Mouse (Mus musculus) neural tube, embryonic 14.5 days (tissue): Measurements from ENCODE around the gene Akt1s1. TPM values are rescaled to one million over a fixed set of nuclear protein-coding genes. Genes with fewer than 3 reads are reported as not detected.
"Not testable (repeated sequence)": the region's sequence is repeated elsewhere in the genome, so short reads cannot be mapped to it uniquely, and the experiment has no call there.

Source experiments
- ATAC-seq: fragments of 200-750 bp; cut with Nextera tagmentation; 2 replicates; pipeline ENCODE4 v1.8.0; 2017; ENCODE audit warnings: low read depth, mild to moderate bottlenecking, moderate TSS enrichment, moderate library complexity
- H3K27ac ChIP-seq: fragments of 300-500 bp; sonication (generic); 2 replicates; pipeline ENCODE4 v1.5.1; 2014; ENCODE audit warnings: low read depth, mild to moderate bottlenecking, control low read depth, low read length, moderate library complexity, mixed read lengths
- H3K27me3 ChIP-seq: fragments of 300-500 bp; sonication (generic); 2 replicates; pipeline ENCODE4 v1.6.1; 2014; ENCODE audit warnings: low read length; ENCODE audit not compliant: control insufficient read depth, insufficient read depth
- H3K36me3 ChIP-seq: fragments of 300-500 bp; sonication (generic); 2 replicates; pipeline ENCODE4 v1.6.1; 2014; ENCODE audit warnings: low read length, mixed read lengths; ENCODE audit not compliant: control insufficient read depth, insufficient read depth
- H3K4me1 ChIP-seq: fragments of 300-500 bp; sonication (generic); 2 replicates; pipeline ENCODE4 v1.6.1; 2014; ENCODE audit warnings: low read length; ENCODE audit not compliant: control insufficient read depth, insufficient read depth
- H3K4me2 ChIP-seq: fragments of 300-500 bp; sonication (generic); 2 replicates; pipeline ENCODE4 v1.6.1; 2014; ENCODE audit warnings: mild to moderate bottlenecking, low read depth, low read length, control low read depth
- H3K4me3 ChIP-seq: fragments of 300-500 bp; sonication (generic); 2 replicates; pipeline ENCODE4 v1.5.1; 2014; ENCODE audit warnings: low read depth, low read length, control low read depth, mixed read lengths
- H3K9ac ChIP-seq: fragments of 300-500 bp; sonication (generic); replicated peaks from 2 replicates; pipeline ENCODE4 v1.6.1; 2014; ENCODE audit warnings: low read depth, mild to moderate bottlenecking, control low read depth, low read length, mixed read lengths
- H3K9me3 ChIP-seq: fragments of 300-500 bp; sonication (generic); 2 replicates; pipeline ENCODE4 v1.6.1; 2016; ENCODE audit warnings: low read length; ENCODE audit not compliant: control insufficient read depth
- WGBS: fragments of 180-500 bp; shearing (Covaris S2); extraction: QIAGEN DNeasy Blood & Tissue Kit; methylation state at CpG from one replicate; pipeline ENCODE4 v1.1.7; 2014; 5-methylcytosine and 5-hydroxymethylcytosine counted together
- polyA plus RNA-seq: library from polyadenylated mRNA; unstranded; fragments of >200 nt; fragmentation: Nextera tagmentation; extraction: Ambion mirVana; gene quantifications from 2 replicates; pipeline ENCODE4 v1.2.1, GENCODE M21; 2014

The Akt1s1 gene
- polyA plus RNA-seq, 1 experiment from 2014 or later, result 36.4 TPM

GRCm38 (mm10) chr7:44868919-44869696, 20.3 kb downstream of the Akt1s1 start:
- H3K27ac ChIP-seq, result peak overlapping the region; percentile 100
- H3K4me2 ChIP-seq, result peak overlapping the region; percentile 100
- under 1% methylated on average over 58 of the region's 108 CpGs for WGBS
- peaks cover 37% of the 10 kb centered on the region for H3K4me1 ChIP-seq
- no peaks in the 10 kb centered on the region for H3K9me3 ChIP-seq
- peak overlapping the region; percentile 99 for H3K9ac ChIP-seq
- ATAC-seq, result peak; percentile 15
- peaks cover 2% of the 10 kb centered on the region; the same call in 1 of the 2 replicates for H3K27me3 ChIP-seq
- H3K4me3 ChIP-seq, result peak overlapping the region; percentile 98
- H3K36me3 ChIP-seq, result peaks cover 18% of the 10 kb centered on the region

DNA sequence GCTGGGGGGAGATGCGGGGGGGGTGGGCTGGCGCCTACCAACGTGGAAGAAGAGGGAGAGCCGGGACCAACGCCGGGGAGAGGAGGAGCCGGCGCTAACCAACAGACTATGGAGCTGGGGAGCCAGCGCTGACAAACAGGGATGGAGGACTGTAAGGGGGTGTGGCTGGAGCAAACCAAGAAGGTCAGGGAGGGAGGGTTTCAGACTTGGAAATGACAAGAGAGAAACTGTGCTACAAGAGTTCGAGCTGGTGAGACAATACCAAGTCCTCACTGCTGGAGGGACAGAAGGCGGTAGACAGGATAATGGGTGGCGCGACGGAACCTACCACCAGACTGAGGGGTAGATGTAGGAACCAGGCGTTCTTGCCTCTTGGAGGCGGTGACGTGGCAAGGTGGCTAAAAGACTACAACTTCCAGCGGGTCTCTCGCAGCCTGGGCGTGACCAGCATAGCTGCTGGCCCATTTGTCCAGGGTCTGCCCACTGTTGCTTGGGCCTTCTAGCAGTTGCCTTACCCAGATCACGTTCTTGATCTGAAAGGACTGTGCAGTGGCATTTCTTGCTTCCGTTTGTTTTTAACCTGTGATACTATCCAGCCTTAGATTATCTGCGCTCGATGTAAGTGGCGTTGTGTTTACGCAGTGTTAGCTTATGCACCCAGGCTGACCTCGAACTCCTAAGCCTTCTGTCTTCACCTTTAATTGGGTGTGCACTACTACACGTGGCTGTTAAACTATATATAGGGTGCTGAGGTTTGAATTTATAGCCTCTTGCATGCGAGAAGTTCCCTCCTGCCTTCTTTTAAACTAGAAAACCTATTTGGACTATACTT, 21.1 kb downstream of the Akt1s1 start, which contains the start of gene Ptov1:
Gene Ptov1 (minus strand): TSS at position 92 of the 832 bp plus-strand sequence.
- peaks cover 37% of the 10 kb centered on the region for H3K4me1 ChIP-seq
- peak; percentile 94 for ATAC-seq
- peak within 1 kb of the TSS; percentile 98 for H3K4me3 ChIP-seq
- H3K9ac ChIP-seq, result peak within 1 kb of the TSS; percentile 99
- H3K27me3 ChIP-seq, result peaks cover 2% of the 10 kb centered on the region; the same call in 1 of the 2 replicates
- no peaks in the 10 kb centered on the region for H3K9me3 ChIP-seq
- H3K27ac ChIP-seq, result peak within 1 kb of the TSS; percentile 100
- WGBS, result 10% methylated on average over 29 of the region's 29 CpGs
- peak within 1 kb of the TSS; percentile 100 for H3K4me2 ChIP-seq
- H3K36me3 ChIP-seq, result peaks cover 10% of the 10 kb centered on the region; the same call in 1 of the 2 replicates

GRCm38 (mm10) chr7:44870614-44871013, 21.8 kb downstream of the Akt1s1 start:
- Histone ChIP-seq H3K36me3 (peaks cover 5% of the 10 kb centered on the region; the same call in 1 of the 2 replicates), H3K4me2 (peak overlapping the region; percentile 100)
- no peak for ATAC-seq

GRCm38 (mm10) chr7:44871181-44871580, 22.4 kb downstream of the Akt1s1 start:
- no peak overlapping the region for H3K9ac ChIP-seq
- peaks cover 2% of the 10 kb centered on the region; the same call in 1 of the 2 replicates for H3K27me3 ChIP-seq
- 0 out of 2 replicates have a peak, but pooled peaks cover 5% of the 10 kb centered on the region for H3K36me3 ChIP-seq
- no peak overlapping the region for H3K27ac ChIP-seq
- no peak overlapping the region for H3K4me3 ChIP-seq
- no peaks in the 10 kb centered on the region for H3K9me3 ChIP-seq
- H3K4me2 ChIP-seq, result no peak overlapping the region
- 33% methylated on average over 1 of the region's 1 CpGs for WGBS
- no peak for ATAC-seq
- H3K4me1 ChIP-seq, result peaks cover 30% of the 10 kb centered on the region

More at GRCm38 (mm10) chr7:44870614-44871013, 21.8 kb downstream of the Akt1s1 start:
- 83% methylated on average over 6 of the region's 6 CpGs for WGBS
- Histone ChIP-seq H3K4me3 (peak overlapping the region; percentile 98), H3K4me1 (peaks cover 35% of the 10 kb centered on the region), H3K27me3 (peaks cover 2% of the 10 kb centered on the region; the same call in 1 of the 2 replicates), H3K9me3 (no peaks in the 10 kb centered on the region), H3K9ac (peak overlapping the region; percentile 35; the same call in 1 of the 2 replicates), H3K27ac (peak overlapping the region; percentile 100)

GRCm38 (mm10) chr7:44871774-44872173, 23.0 kb downstream of the Akt1s1 start:
- H3K9ac ChIP-seq, H3K9me3 ChIP-seq, H3K27ac ChIP-seq, H3K36me3 ChIP-seq, H3K4me2 ChIP-seq, ATAC-seq, H3K4me3 ChIP-seq, H3K27me3 ChIP-seq: not testable (repeated sequence)
- 88% methylated on average over 2 of the region's 2 CpGs for WGBS
- peaks cover 24% of the 10 kb centered on the region for H3K4me1 ChIP-seq

DNA sequence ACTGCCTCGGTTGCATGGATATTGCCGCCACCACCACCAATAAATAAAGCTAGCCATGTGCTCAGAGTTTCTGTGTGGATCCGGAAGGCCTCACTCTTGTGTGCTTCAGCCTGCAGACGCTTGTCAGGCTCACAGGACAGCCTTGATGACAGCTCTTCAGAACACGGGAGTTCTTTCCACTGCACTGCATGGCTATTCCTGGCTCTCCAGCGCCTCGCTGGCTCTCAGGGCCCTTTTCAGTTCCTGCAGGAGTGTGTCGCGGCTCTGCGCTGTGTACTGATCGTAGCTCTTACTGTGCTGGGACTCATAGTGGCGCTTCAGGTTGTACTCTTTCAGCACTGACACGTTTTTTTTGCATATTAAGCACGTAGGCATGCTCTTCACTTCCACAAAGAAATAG, 29.0 kb downstream of the Akt1s1 start:
- Histone ChIP-seq H3K4me1 (no peaks in the 10 kb centered on the region), H3K9me3 (no peaks in the 10 kb centered on the region), H3K36me3 (peaks cover 61% of the 10 kb centered on the region), H3K27me3 (no peaks in the 10 kb centered on the region), H3K4me3 (no peak overlapping the region), H3K9ac (no peak overlapping the region), H3K27ac (no peak overlapping the region), H3K4me2 (no peak overlapping the region)
- WGBS, result 90% methylated on average over 14 of the region's 14 CpGs
- ATAC-seq, result no peak

DNA sequence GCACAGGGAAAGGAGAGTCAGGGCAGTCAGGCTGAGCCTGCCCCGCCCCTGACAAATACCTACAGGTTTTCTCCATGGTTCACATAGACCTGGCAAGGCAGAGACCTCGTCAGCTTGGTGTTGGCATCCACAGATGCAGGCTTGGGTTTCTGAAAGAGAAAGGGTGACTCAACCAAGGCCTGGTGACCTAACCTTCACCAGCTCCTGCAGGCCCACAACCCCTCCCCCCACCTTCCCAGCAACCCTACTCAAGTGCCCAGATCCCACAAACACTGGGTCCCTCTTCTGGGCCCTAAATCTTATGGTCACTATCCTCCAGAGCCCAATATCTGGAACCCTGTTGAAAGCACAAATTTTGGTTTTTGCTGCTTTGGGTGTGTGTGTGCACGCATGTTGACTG, 34.2 kb downstream of the Akt1s1 start:
- Histone ChIP-seq H3K27ac (no peak overlapping the region), H3K4me3 (no peak overlapping the region), H3K9me3 (no peaks in the 10 kb centered on the region), H3K36me3 (peaks cover 74% of the 10 kb centered on the region), H3K4me2 (no peak overlapping the region), H3K27me3 (no peaks in the 10 kb centered on the region), H3K4me1 (no peaks in the 10 kb centered on the region), H3K9ac (no peak overlapping the region)
- no peak for ATAC-seq
- 93% methylated on average over 3 of the region's 3 CpGs for WGBS

DNA sequence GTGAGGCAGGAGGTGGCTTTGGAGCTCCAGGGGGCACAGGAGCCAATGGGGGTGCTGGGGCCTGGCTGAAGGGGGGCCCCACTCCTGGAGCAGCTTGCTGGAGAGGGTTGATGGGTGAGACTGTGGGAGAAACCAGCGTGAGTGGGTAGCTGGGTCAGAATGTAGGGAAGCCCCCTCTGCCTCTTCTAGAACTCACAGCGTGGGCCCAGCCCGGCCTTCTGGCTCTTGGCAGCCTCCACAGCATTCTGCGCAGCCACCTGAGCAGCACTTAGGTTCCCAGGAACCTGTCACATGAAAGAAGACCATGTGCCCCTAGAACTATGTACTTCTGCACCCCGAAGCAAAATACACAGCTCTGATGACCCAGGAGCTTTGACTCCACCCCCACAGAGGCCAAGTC, 35.8 kb downstream of the Akt1s1 start:
- H3K9ac ChIP-seq, result no peak overlapping the region
- WGBS, result 100% methylated on average over 5 of the region's 5 CpGs
- H3K4me1 ChIP-seq, result 0 out of 2 replicates have a peak, but pooled peaks cover 3% of the 10 kb centered on the region
- H3K27ac ChIP-seq, result no peak overlapping the region
- no peak overlapping the region for H3K4me3 ChIP-seq
- H3K27me3 ChIP-seq, result no peaks in the 10 kb centered on the region
- peaks cover 63% of the 10 kb centered on the region for H3K36me3 ChIP-seq
- no peak overlapping the region for H3K4me2 ChIP-seq
- no peak for ATAC-seq
- no peaks in the 10 kb centered on the region for H3K9me3 ChIP-seq
